Mouse (Mus musculus) myocyte (in vitro differentiated cells): ENCODE results near the gene Zbtb1.

Source experiments
- CEBPB ChIP-seq: IDR thresholded peaks from 2 replicates; pipeline ENCODE4 v1.6.1; 2011; ENCODE audit warnings: mild to moderate bottlenecking, moderate library complexity; ENCODE audit not compliant: poor library complexity, insufficient read depth, severe bottlenecking
- E2F4 ChIP-seq: IDR thresholded peaks from one replicate; pipeline ENCODE4 v1.6.1; 2011; ENCODE audit warnings: mild to moderate bottlenecking, control low read depth, moderate library complexity; ENCODE audit not compliant: insufficient read depth
- MAX ChIP-seq: IDR thresholded peaks from one replicate; pipeline ENCODE4 v1.6.1; 2011; ENCODE audit warnings: low read depth, mild to moderate bottlenecking, control low read depth
- MYOG ChIP-seq, 3 experiments: IDR thresholded peaks; one replicate each; pipeline ENCODE4 v1.6.1; 2011; ENCODE audit warnings: control low read depth in 2 of 3, low read depth in 2 of 3, mild to moderate bottlenecking in 2 of 3; ENCODE audit not compliant: insufficient read length in 2 of 3, control insufficient read depth in 1 of 3, insufficient read depth in 1 of 3
- POLR2A ChIP-seq: IDR thresholded peaks from one replicate; pipeline ENCODE4 v1.6.1; 2011; ENCODE audit warnings: low read depth, mild to moderate bottlenecking, control low read depth, moderate library complexity; ENCODE audit not compliant: insufficient read length
- POLR2AphosphoS2 ChIP-seq: IDR thresholded peaks from one replicate; pipeline ENCODE4 v1.6.1; 2011; ENCODE audit warnings: low read depth, control low read depth; ENCODE audit not compliant: insufficient read length
- REST ChIP-seq: IDR thresholded peaks from one replicate; pipeline ENCODE4 v1.6.1; 2011; ENCODE audit warnings: mild to moderate bottlenecking, control low read depth, moderate library complexity; ENCODE audit not compliant: insufficient read depth, insufficient read length
- SRF ChIP-seq: IDR thresholded peaks from one replicate; pipeline ENCODE4 v1.6.1; 2011; ENCODE audit warnings: low read depth; ENCODE audit not compliant: control insufficient read depth, insufficient read length
- TCF3 ChIP-seq: IDR thresholded peaks from one replicate; pipeline ENCODE4 v1.6.1; 2011; ENCODE audit warnings: low read depth, control low read depth; ENCODE audit not compliant: insufficient read length
- USF1 ChIP-seq: IDR thresholded peaks from one replicate; pipeline ENCODE4 v1.6.1; 2011; ENCODE audit warnings: low read depth, mild to moderate bottlenecking, control low read depth, moderate library complexity

DNA sequence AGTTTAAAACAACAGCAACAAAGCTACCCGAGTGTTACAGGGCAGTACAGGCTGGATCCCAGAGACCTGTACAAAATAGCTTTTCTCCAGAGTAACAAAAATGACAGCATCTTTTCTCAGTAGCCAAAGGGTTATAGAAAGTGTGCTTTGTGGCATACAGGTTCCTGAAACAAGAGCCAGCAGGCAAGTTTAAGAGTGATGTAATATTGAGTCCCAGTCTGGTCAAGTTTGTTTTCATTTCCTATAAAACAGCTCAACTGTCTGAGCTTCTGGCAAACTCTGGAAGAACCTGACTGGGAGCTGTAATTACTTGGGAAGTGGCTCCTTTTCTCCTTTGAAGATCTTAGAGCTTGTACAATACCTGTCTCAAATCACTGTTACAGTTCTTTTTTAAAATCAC, 37.1 kb downstream of the Zbtb1 start:
- TF ChIP-seq POLR2A = no peak
- no peak for TF ChIP-seq MYOG (IDR thresholded peaks at IDR 0.05; ENCODE audit: control insufficient read depth in 1 of 3, insufficient read depth in 1 of 3, insufficient read length in 2 of 3, low read depth in 2 of 3)
- no peak for TF ChIP-seq E2F4
- TF ChIP-seq REST = no peak
- no peak for TF ChIP-seq MAX
- no peak for TF ChIP-seq TCF3
- TF ChIP-seq USF1 = no peak
- no peak for TF ChIP-seq SRF
- no peak for TF ChIP-seq POLR2AphosphoS2
- no peak for TF ChIP-seq CEBPB
